Mouse (Mus musculus): Measurements from ENCODE around the gene Blmh. TPM values are rescaled to one million over a fixed set of nuclear protein-coding genes. Genes with fewer than 3 reads are reported as not detected.

Gene Blmh
- polyA plus RNA-seq, 1 experiment from 2014 or later: 118 TPM

DNA sequence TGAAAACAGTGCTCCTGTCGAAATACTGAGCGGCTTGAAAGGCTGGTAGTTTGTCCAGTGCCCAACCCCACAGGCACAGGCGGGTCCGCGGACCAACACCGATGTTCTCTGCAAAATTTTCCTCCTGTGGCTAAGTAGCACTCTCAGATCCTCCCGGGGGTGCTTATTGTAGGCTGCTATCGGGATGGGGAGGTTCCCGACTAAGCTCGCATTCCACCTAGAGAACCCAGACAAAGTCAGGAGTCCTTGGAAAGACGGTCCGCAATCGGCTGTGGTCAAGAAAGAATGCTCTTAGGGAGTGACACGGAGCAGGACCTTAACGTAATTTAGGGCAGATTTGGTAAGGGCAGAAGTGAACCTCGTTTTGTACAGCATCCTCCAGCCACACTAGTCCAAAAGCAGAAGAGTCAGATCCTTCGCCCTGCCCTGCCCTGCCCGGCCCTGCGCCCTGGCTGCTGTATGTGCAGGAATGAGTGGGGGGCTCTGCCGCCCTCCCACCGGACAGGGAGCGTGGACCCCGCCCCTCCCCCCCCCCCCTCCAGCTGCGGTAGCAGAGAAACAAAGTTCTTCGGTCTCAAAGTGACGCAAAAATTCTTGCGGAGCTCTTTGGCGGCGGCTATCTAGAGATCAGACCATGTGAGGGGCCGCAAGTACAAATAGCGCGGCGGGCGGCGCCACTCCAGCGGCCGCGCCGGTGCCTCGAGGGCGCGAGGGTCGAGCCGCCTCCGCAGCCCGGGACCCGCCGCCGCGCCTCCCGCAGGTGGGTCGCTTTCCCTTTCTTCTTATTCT lies 73.5 kb downstream of the Blmh start, which contains the start of gene Slc6a4:
Slc6a4 (plus strand) TSS at position 688 of the 789 bp plus-strand sequence.
- ATAC-seq (ENCODE audit: low FRiP score, low TSS enrichment) (no peak), DNase-seq (ENCODE audit: low spot score) (peak; percentile 34)
- WGBS: under 1% methylated on average over 50 of the region's 52 CpGs
- H3K36me3 ChIP-seq (ENCODE audit: control insufficient read depth, insufficient read depth, low read length): no peaks in the 10 kb centered on the region
- H3K4me3 ChIP-seq (ENCODE audit: low read depth, low read length): peak within 1 kb of the TSS; percentile 47
- peak within 1 kb of the TSS; percentile 23 for H3K9ac ChIP-seq (ENCODE audit: low read length)
- H3K9me3 ChIP-seq (ENCODE audit: control insufficient read depth, low read length): no peaks in the 10 kb centered on the region
- H3K4me2 ChIP-seq (replicated peaks; ENCODE audit: low read depth): peak within 1 kb of the TSS; percentile 78
- H3K27ac ChIP-seq (replicated peaks): no peak within 1 kb of the TSS
- 0 out of 2 replicates have a peak, but pooled peaks cover 2% of the 10 kb centered on the region for H3K27me3 ChIP-seq (ENCODE audit: control insufficient read depth, insufficient read depth, low read length)
- H3K4me1 ChIP-seq (replicated peaks; ENCODE audit: control insufficient read depth, insufficient read depth): 0 out of 2 replicates have a peak, but pooled peaks cover 2% of the 10 kb centered on the region
- TF ChIP-seq CTCF (IDR thresholded peaks at IDR 0.05; ENCODE audit: low read depth): no peak
- no peak for TF ChIP-seq EP300 (optimal IDR thresholded peaks at IDR 0.05)

DNA sequence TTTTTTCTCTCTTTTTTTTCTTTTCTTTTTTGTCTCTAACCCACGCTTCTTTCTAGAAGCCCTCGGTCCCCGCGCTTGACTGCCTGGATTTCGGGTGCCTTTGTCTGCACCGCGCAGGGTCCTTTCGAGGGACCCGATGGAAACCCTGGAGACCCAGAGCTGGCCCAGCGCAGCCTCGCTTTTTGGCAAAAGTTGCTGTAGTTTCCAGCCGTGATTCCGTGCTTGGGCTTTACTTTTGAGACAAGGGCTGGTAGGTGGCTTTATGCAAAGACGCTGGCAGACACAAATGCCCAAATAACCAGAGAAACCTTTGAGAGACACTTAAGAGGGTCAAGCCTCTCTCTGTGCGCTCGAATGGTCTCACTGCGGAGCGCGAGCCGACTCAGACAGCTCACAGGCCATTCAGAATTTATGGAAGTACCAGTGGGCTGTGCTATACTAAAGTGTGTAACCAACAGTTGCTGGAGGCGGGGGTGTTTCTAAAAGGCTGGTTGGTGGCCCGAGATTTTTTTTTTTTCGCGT lies 74.2 kb downstream of the Blmh start:
- Histone ChIP-seq H3K27ac (replicated peaks) (no peak overlapping the region), H3K36me3 (ENCODE audit: control insufficient read depth, insufficient read depth, low read length) (no peaks in the 10 kb centered on the region), H3K4me2 (replicated peaks; ENCODE audit: low read depth) (peak overlapping the region; percentile 78), H3K27me3 (ENCODE audit: control insufficient read depth, insufficient read depth, low read length) (0 out of 2 replicates have a peak, but pooled peaks cover 2% of the 10 kb centered on the region), H3K9ac (ENCODE audit: low read length) (peak overlapping the region; percentile 23), H3K4me3 (ENCODE audit: low read depth, low read length) (peak overlapping the region; percentile 47), H3K4me1 (replicated peaks; ENCODE audit: control insufficient read depth, insufficient read depth) (0 out of 2 replicates have a peak, but pooled peaks cover 2% of the 10 kb centered on the region), H3K9me3 (ENCODE audit: control insufficient read depth, low read length) (no peaks in the 10 kb centered on the region)
- ATAC-seq (ENCODE audit: low FRiP score, low TSS enrichment): no peak
- no peak for DNase-seq (ENCODE audit: low spot score)
- TF ChIP-seq CTCF (IDR thresholded peaks at IDR 0.05; ENCODE audit: low read depth): no peak
- TF ChIP-seq EP300 (optimal IDR thresholded peaks at IDR 0.05): no peak
- 16% methylated on average over 24 of the region's 24 CpGs for WGBS

DNA sequence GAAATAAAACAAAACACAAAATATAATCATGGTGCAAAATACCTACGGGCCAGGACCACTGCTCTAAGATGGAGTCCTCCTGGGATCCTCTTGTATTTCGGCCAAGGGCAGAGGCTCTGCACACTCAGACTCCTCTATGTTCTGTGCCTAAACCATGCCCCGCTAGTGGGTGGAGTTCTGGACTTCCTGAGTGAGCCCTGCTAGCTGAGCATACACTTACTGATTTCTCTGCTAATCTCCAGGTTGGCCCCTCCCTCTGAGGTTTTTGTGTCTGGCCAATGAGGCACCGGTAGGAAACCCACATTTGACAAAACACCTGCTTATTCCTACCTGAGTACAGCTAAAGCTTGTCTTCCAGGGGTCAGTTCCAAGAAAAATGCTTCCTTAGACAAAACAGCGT lies 76.1 kb downstream of the Blmh start:
- TF ChIP-seq EP300 (optimal IDR thresholded peaks at IDR 0.05) (no peak), CTCF (IDR thresholded peaks at IDR 0.05; ENCODE audit: low read depth) (no peak)
- H3K9ac ChIP-seq (ENCODE audit: low read length): no peak overlapping the region
- H3K4me3 ChIP-seq (ENCODE audit: low read depth, low read length): no peak overlapping the region
- WGBS: 47% methylated on average over 5 of the region's 5 CpGs
- DNase-seq (ENCODE audit: low spot score): peak; percentile 33
- ATAC-seq (ENCODE audit: low FRiP score, low TSS enrichment): no peak
- H3K27me3 ChIP-seq (ENCODE audit: control insufficient read depth, insufficient read depth, low read length): 0 out of 2 replicates have a peak, but pooled peaks cover 2% of the 10 kb centered on the region
- H3K9me3 ChIP-seq (ENCODE audit: control insufficient read depth, low read length): no peaks in the 10 kb centered on the region
- no peaks in the 10 kb centered on the region for H3K36me3 ChIP-seq (ENCODE audit: control insufficient read depth, insufficient read depth, low read length)
- no peak overlapping the region for H3K4me2 ChIP-seq (replicated peaks; ENCODE audit: low read depth)
- no peak overlapping the region for H3K27ac ChIP-seq (replicated peaks)
- 0 out of 2 replicates have a peak, but pooled peaks cover 2% of the 10 kb centered on the region for H3K4me1 ChIP-seq (replicated peaks; ENCODE audit: control insufficient read depth, insufficient read depth)

DNA sequence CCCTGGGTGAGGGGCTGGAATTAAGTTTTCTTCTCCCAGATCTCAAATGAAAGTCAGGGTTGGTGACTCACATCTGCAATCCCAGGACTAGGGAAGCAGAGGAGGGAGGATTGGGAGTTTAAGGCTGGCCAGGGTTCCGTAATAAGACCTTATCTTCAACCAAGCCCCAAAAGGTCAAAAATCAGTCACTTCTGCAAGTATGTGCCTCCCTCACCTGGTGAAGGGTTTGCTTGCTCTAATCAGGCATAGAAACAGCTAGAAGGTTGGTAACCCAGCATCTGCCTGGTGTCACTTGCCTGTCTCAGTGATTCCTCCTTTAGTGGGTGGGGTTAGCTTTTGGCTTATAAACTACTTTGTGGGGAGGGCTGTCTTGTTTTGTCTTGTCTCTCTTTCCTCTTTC lies 77.8 kb downstream of the Blmh start:
- ATAC-seq (ENCODE audit: low FRiP score, low TSS enrichment) (0 out of 2 replicates have a peak, but pooled peaks have one; percentile 7), DNase-seq (ENCODE audit: low spot score) (no peak)
- Histone ChIP-seq H3K4me2 (replicated peaks; ENCODE audit: low read depth) (no peak overlapping the region), H3K27ac (replicated peaks) (no peak overlapping the region), H3K9me3 (ENCODE audit: control insufficient read depth, low read length) (no peaks in the 10 kb centered on the region), H3K27me3 (ENCODE audit: control insufficient read depth, insufficient read depth, low read length) (0 out of 2 replicates have a peak, but pooled peaks cover 2% of the 10 kb centered on the region), H3K4me3 (ENCODE audit: low read depth, low read length) (no peak overlapping the region), H3K4me1 (replicated peaks; ENCODE audit: control insufficient read depth, insufficient read depth) (0 out of 2 replicates have a peak, but pooled peaks cover 2% of the 10 kb centered on the region), H3K36me3 (ENCODE audit: control insufficient read depth, insufficient read depth, low read length) (no peaks in the 10 kb centered on the region), H3K9ac (ENCODE audit: low read length) (no peak overlapping the region)
- no peak for TF ChIP-seq CTCF (IDR thresholded peaks at IDR 0.05; ENCODE audit: low read depth)
- no peak for TF ChIP-seq EP300 (optimal IDR thresholded peaks at IDR 0.05)
- WGBS: 41% methylated on average over 1 of the region's 1 CpGs

DNA sequence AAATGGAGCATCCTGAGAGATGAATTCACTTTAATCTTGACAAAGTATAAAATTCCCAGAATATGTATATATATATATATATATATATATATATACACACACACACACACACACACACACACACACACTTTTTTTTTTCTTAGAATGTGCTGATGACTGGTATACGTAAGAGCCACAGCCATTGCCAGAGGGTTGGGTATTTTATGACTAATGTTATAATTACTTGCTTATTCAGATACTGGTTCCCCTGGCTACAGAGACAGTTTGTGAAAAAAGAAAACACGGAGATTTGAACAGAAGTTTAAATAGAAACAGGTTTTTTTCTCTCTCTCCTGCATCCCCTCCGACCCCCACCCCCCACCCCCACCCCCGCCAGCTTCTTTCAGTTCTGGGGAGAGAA lies 81.3 kb downstream of the Blmh start:
- Histone ChIP-seq H3K27ac (replicated peaks) (no peak overlapping the region), H3K9ac (ENCODE audit: low read length) (no peak overlapping the region), H3K4me2 (replicated peaks; ENCODE audit: low read depth) (no peak overlapping the region), H3K36me3 (ENCODE audit: control insufficient read depth, insufficient read depth, low read length) (no peaks in the 10 kb centered on the region), H3K9me3 (ENCODE audit: control insufficient read depth, low read length) (no peaks in the 10 kb centered on the region), H3K4me3 (ENCODE audit: low read depth, low read length) (no peak overlapping the region), H3K27me3 (ENCODE audit: control insufficient read depth, insufficient read depth, low read length) (no peaks in the 10 kb centered on the region), H3K4me1 (replicated peaks; ENCODE audit: control insufficient read depth, insufficient read depth) (no peaks in the 10 kb centered on the region)
- WGBS: 32% methylated on average over 4 of the region's 4 CpGs
- no peak for ATAC-seq (ENCODE audit: low FRiP score, low TSS enrichment)
- no peak for DNase-seq (ENCODE audit: low spot score)
- TF ChIP-seq CTCF (IDR thresholded peaks at IDR 0.05; ENCODE audit: low read depth): no peak
- TF ChIP-seq EP300 (optimal IDR thresholded peaks at IDR 0.05): no peak

DNA sequence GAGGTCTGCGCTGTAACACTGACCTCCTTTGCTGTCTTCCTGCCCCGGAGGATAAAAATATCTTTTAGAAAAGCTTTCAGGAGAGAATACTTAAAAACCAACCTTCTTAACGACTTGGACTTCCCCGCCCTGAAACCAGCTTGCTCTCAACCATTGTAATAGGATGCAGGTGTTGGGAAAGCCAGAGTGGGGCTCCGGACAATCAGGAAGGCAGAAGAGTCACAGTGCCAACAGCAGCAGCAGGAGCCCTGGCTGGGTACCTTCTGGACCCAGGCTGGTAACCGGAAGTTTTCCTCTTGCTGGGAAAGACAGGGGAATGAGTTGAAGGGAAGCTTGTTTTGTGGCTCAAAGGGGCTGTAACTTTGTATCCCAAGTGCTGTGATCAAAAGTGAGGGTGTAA lies 82.0 kb downstream of the Blmh start:
- no peaks in the 10 kb centered on the region for H3K4me1 ChIP-seq (replicated peaks; ENCODE audit: control insufficient read depth, insufficient read depth)
- DNase-seq (ENCODE audit: low spot score) (no peak), ATAC-seq (ENCODE audit: low FRiP score, low TSS enrichment) (no peak)
- H3K9me3 ChIP-seq (ENCODE audit: control insufficient read depth, low read length): no peaks in the 10 kb centered on the region
- 42% methylated on average over 6 of the region's 6 CpGs for WGBS
- no peak overlapping the region for H3K27ac ChIP-seq (replicated peaks)
- H3K27me3 ChIP-seq (ENCODE audit: control insufficient read depth, insufficient read depth, low read length): no peaks in the 10 kb centered on the region
- no peak overlapping the region for H3K4me2 ChIP-seq (replicated peaks; ENCODE audit: low read depth)
- H3K9ac ChIP-seq (ENCODE audit: low read length): no peak overlapping the region
- no peak overlapping the region for H3K4me3 ChIP-seq (ENCODE audit: low read depth, low read length)
- TF ChIP-seq CTCF (IDR thresholded peaks at IDR 0.05; ENCODE audit: low read depth) (no peak), EP300 (optimal IDR thresholded peaks at IDR 0.05) (no peak)
- H3K36me3 ChIP-seq (ENCODE audit: control insufficient read depth, insufficient read depth, low read length): no peaks in the 10 kb centered on the region
